Mouse (Mus musculus): Measurements from ENCODE around the gene Fat3.

DNA sequence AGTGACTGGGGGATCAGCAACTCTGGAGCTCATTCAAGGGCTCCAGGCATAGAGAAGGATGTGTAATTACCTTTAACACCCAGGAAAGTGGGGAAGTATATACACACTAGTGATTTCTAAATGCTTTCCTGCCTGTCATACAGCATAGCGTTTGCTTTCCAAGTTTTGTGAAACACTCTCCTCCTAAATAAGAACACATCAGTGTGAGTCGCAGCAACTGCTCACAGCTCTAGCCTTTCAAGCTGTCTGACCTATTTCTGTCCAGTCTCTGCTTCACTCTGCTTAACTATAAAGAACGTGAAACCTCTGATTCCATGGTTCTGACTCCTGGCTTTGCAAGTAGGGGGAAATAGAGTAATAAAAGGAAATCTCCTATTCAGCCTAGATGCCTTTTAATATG, 98.3 kb downstream of the Fat3 start:
- TF ChIP-seq CTCF (IDR thresholded peaks at IDR 0.05; ENCODE audit: borderline replicate concordance, insufficient read depth, low read depth, low read length) (no peak), POLR2A (IDR thresholded peaks at IDR 0.05; ENCODE audit: borderline replicate concordance, insufficient read depth, low read length) (no peak)

All from cerebellum, adult 2 months (tissue).